Mouse (Mus musculus) heart, postnatal 25 days (tissue): ENCODE measurements around the gene Map3k4. TPM values are rescaled to one million over a fixed set of nuclear protein-coding genes. Genes with fewer than 3 reads are reported as not detected.
"Not testable (repeated sequence)": the region's sequence is repeated elsewhere in the genome, so short reads cannot be mapped to it uniquely, and the experiment has no call there.

Source experiments
- DNase-seq: peaks from one replicate; pipeline ENCODE4 v3.0.0; 2022; ENCODE audit warnings: low spot score
- intact Hi-C: fragments of 180-260 bp; cut with DNase I; formaldehyde crosslinking; loops from one replicate; pipeline ENCODE4 v1.15.1; 2025
- total RNA-seq, 2 experiments: library from RNA; stranded (reverse); gene quantifications; 2 replicates each; pipeline ENCODE4 v1.2.3; 2021

Map3k4 gene
- total RNA-seq, 2 experiments from 2014 or later: 42.9 to 46.3 TPM

- no peak for DNase-seq
- intact Hi-C loops: no loop called here
Measured at GRCm38 (mm10) chr17:12309059-12309458, 9.5 kb downstream of the Map3k4 start.

- intact Hi-C loops: no loop called here
- no peak for DNase-seq
Measured at GRCm38 (mm10) chr17:12307251-12308135, 11.1 kb downstream of the Map3k4 start.

GRCm38 (mm10) chr17:12304658-12305057, 13.9 kb downstream of the Map3k4 start:
- intact Hi-C loops: no loop called here
- no peak for DNase-seq

- no peak for DNase-seq
- intact Hi-C loops: loop anchor here (1.0 kb wide), 1 partner anchor 66 kb away; no protein-coding TSS in a partner anchor
Measured at GRCm38 (mm10) chr17:12300896-12301706, 17.5 kb downstream of the Map3k4 start.

GRCm38 (mm10) chr17:12300127-12300675, 18.4 kb downstream of the Map3k4 start:
- intact Hi-C loops: no loop called here
- DNase-seq: no peak

GRCm38 (mm10) chr17:12299371-12299770, 19.2 kb downstream of the Map3k4 start:
- no peak for DNase-seq
- intact Hi-C loops: no loop called here

GRCm38 (mm10) chr17:12297978-12298377, 20.6 kb downstream of the Map3k4 start:
- intact Hi-C loops: no loop called here
- no peak for DNase-seq

- DNase-seq: no peak
- intact Hi-C loops: no loop called here
Measured at GRCm38 (mm10) chr17:12297292-12297691, 21.3 kb downstream of the Map3k4 start.

- DNase-seq, intact Hi-C loops: not testable (repeated sequence)
Measured at GRCm38 (mm10) chr17:12295926-12296325, 22.7 kb downstream of the Map3k4 start.

GRCm38 (mm10) chr17:12294424-12294823, 24.2 kb downstream of the Map3k4 start:
- no peak for DNase-seq
- intact Hi-C loops: no loop called here

- intact Hi-C loops: no loop called here
- no peak for DNase-seq
Measured at GRCm38 (mm10) chr17:12293571-12293970, 25.0 kb downstream of the Map3k4 start.

- peak; percentile 37 for DNase-seq
- intact Hi-C loops: no loop called here
Measured at GRCm38 (mm10) chr17:12292877-12293276, 25.7 kb downstream of the Map3k4 start.

GRCm38 (mm10) chr17:12292356-12292755, 26.2 kb downstream of the Map3k4 start:
- intact Hi-C loops: no loop called here
- no peak for DNase-seq

- DNase-seq: no peak
- intact Hi-C loops: no loop called here
Measured at GRCm38 (mm10) chr17:12291151-12291550, 27.4 kb downstream of the Map3k4 start.

GRCm38 (mm10) chr17:12290735-12291134, 27.9 kb downstream of the Map3k4 start:
- peak; percentile 51 for DNase-seq
- intact Hi-C loops: no loop called here

GRCm38 (mm10) chr17:12289836-12290235, 28.8 kb downstream of the Map3k4 start:
- DNase-seq, intact Hi-C loops: not testable (repeated sequence)

- DNase-seq: no peak
- intact Hi-C loops: no loop called here
Measured at GRCm38 (mm10) chr17:12288871-12289270, 29.7 kb downstream of the Map3k4 start.

- DNase-seq: no peak
- intact Hi-C loops: no loop called here
Measured at GRCm38 (mm10) chr17:12279810-12280209, 38.8 kb downstream of the Map3k4 start.

- intact Hi-C loops: no loop called here
- no peak for DNase-seq
Measured at GRCm38 (mm10) chr17:12278073-12278472, 40.5 kb downstream of the Map3k4 start.

GRCm38 (mm10) chr17:12277297-12277696, 41.3 kb downstream of the Map3k4 start:
- intact Hi-C loops: no loop called here
- DNase-seq: no peak
